Mouse (Mus musculus) ES-E14 (cell line): ENCODE results near the gene Adamts14.

ENCODE experiments used
- CHD2 ChIP-seq: IDR thresholded peaks from 2 replicates; pipeline ENCODE4 v1.6.1; 2014; ENCODE audit warnings: mild to moderate bottlenecking, low read depth, low read length, inconsistent platforms
- HCFC1 ChIP-seq: IDR thresholded peaks from 2 replicates; pipeline ENCODE4 v1.6.1; 2012; ENCODE audit warnings: low read length, inconsistent platforms, borderline replicate concordance; ENCODE audit not compliant: insufficient read depth
- MAFK ChIP-seq: IDR thresholded peaks from 2 replicates; pipeline ENCODE4 v1.6.1; 2014; ENCODE audit warnings: mild to moderate bottlenecking, low read depth, low read length, inconsistent platforms; ENCODE audit not compliant: insufficient read depth
- ZC3H11A ChIP-seq: IDR thresholded peaks from 2 replicates; pipeline ENCODE4 v1.6.1; 2012; ENCODE audit warnings: low read depth, mild to moderate bottlenecking, inconsistent platforms, low read length, borderline replicate concordance

- no peak for TF ChIP-seq CHD2
- no peak for TF ChIP-seq MAFK
- no peak for TF ChIP-seq HCFC1
- TF ChIP-seq ZC3H11A = no peak
Observed at GRCm38 (mm10) chr10:61160089-61160488, 113.1 kb downstream of the Adamts14 start.
